Mouse (Mus musculus) heart, embryonic 16.5 days (tissue): ENCODE data around the gene Gm10153. TPM values are rescaled to one million over a fixed set of nuclear protein-coding genes. Genes with fewer than 3 reads are reported as not detected.
"Not testable (repeated sequence)": the region's sequence is repeated elsewhere in the genome, so short reads cannot be mapped to it uniquely, and the experiment has no call there.

Source experiments
- ATAC-seq: fragments of 200-750 bp; cut with Nextera tagmentation; replicated peaks from 2 replicates; pipeline ENCODE4 v1.8.0; 2017; ENCODE audit warnings: moderate number of reproducible peaks; ENCODE audit not compliant: insufficient read depth, low FRiP score; ENCODE audit errors: extremely low read depth
- H3K27ac ChIP-seq: fragments of 300-500 bp; sonication (generic); 2 replicates; pipeline ENCODE4 v1.5.1; 2014; ENCODE audit warnings: mild to moderate bottlenecking, low read length, control low read depth, moderate library complexity
- H3K27me3 ChIP-seq: fragments of 300-500 bp; sonication (generic); 2 replicates; pipeline ENCODE4 v1.6.1; 2014; ENCODE audit warnings: low read length, mixed read lengths; ENCODE audit not compliant: control insufficient read depth, insufficient read depth
- H3K36me3 ChIP-seq: fragments of 300-500 bp; sonication (generic); 2 replicates; pipeline ENCODE4 v1.6.1; 2014; ENCODE audit not compliant: control insufficient read depth, insufficient read depth
- H3K4me1 ChIP-seq: fragments of 300-500 bp; sonication (generic); 2 replicates; pipeline ENCODE4 v1.6.1; 2014; ENCODE audit warnings: low read length, mixed read lengths; ENCODE audit not compliant: control insufficient read depth, insufficient read depth
- H3K4me2 ChIP-seq: fragments of 300-500 bp; sonication (generic); 2 replicates; pipeline ENCODE4 v1.6.1; 2014; ENCODE audit warnings: low read depth, mild to moderate bottlenecking, control low read depth, low read length
- H3K4me3 ChIP-seq: fragments of 300-500 bp; sonication (generic); 2 replicates; pipeline ENCODE4 v1.5.1; 2014; ENCODE audit warnings: mild to moderate bottlenecking, control low read depth, low read length
- H3K9ac ChIP-seq: fragments of 300-500 bp; sonication (generic); 2 replicates; pipeline ENCODE4 v1.6.1; 2014; ENCODE audit warnings: low read length, control low read depth
- H3K9me3 ChIP-seq: fragments of 300-500 bp; sonication (generic); replicated peaks from 2 replicates; pipeline ENCODE4 v1.6.1; 2016; ENCODE audit warnings: low read length; ENCODE audit not compliant: control insufficient read depth
- WGBS: fragments of 180-500 bp; shearing (Covaris S2); extraction: QIAGEN DNeasy Blood & Tissue Kit; methylation state at CpG from one replicate; pipeline ENCODE4 v1.1.7; 2014; 5-methylcytosine and 5-hydroxymethylcytosine counted together
- polyA plus RNA-seq: library from polyadenylated mRNA; unstranded; fragments of >200 nt; fragmentation: Nextera tagmentation; extraction: Ambion mirVana; gene quantifications from 2 replicates; pipeline ENCODE4 v1.2.1, GENCODE M21; 2015

Gm10153 gene
- polyA plus RNA-seq, 1 experiment from 2014 or later = not detected

DNA sequence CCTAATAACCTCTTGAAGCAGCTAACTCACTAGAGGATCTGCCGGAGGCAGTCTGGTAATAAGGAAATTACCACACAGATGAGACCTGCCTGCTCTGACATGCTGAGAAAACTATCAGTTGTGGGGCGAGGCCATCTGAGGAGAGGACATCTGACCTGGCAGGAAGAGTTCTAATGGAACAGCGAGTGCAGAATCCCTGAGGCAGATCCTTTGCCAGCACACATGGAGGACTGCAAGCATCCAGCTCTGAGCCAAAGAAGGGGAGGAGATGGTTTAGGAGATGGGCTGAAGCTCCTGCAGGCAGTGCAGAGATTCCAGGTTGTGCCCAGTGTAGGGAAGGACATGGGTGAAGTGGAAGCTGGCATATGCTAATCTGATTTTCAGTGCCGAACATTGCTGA lies 38.0 kb downstream of the Gm10153 start:
- H3K4me2 ChIP-seq = no peak overlapping the region
- 79% methylated on average over 4 of the region's 4 CpGs for WGBS
- no peak for ATAC-seq

DNA sequence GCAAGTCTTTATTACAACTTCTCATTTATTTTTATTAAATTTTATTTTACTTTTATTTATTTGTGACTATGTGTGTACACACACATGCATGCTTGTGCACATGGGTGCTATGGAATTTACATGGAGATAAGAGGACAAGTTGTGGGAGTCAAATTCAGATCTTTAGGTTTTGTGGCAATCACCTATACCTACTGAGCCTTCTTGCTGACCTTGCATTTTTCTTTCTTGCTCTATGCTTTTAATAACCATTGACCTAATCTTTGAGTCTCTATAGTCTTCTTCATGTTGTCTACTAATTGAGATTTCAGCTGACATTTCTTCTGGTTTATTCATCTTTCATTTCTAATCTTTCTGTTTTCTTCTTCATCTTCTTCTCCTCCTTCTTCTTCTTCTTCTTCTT lies 41.6 kb downstream of the Gm10153 start:
- H3K4me2 ChIP-seq = no peak overlapping the region
- no peaks in the 10 kb centered on the region for H3K4me1 ChIP-seq
- H3K4me3 ChIP-seq = no peak overlapping the region
- H3K27me3 ChIP-seq = peaks cover 4% of the 10 kb centered on the region
- H3K36me3 ChIP-seq = no peaks in the 10 kb centered on the region
- H3K27ac ChIP-seq = no peak overlapping the region
- 0 out of 2 replicates have a peak, but pooled peaks cover 4% of the 10 kb centered on the region for H3K9me3 ChIP-seq
- H3K9ac ChIP-seq = no peak overlapping the region
- ATAC-seq = no peak

More for the DNA sequence above, 38.0 kb downstream of the Gm10153 start:
- no peak overlapping the region for H3K9ac ChIP-seq
- no peak overlapping the region for H3K27ac ChIP-seq
- 0 out of 2 replicates have a peak, but pooled peaks cover 4% of the 10 kb centered on the region for H3K9me3 ChIP-seq
- no peaks in the 10 kb centered on the region for H3K4me1 ChIP-seq
- H3K36me3 ChIP-seq = no peaks in the 10 kb centered on the region
- H3K4me3 ChIP-seq = no peak overlapping the region
- H3K27me3 ChIP-seq = no peaks in the 10 kb centered on the region

DNA sequence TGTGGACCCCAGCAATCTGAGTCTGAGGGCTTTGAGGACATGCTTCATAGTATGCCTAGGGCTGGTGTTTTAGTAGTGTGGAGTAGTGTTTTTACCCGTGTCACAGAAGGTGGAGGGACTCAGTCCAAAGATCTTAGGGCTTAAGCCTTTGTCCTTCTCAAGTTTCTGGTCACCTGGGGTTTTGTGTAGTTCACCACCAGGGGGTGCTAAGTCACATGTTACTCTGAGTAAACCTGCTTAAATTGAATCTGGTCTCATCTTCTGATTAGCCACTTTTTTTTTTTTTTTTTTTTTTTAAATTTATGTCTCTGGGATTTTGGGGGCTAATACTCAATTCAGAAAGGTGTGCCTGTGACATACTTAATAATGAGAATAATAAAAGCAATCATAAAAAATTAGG lies 44.2 kb downstream of the Gm10153 start:
- no peak for ATAC-seq
- Histone ChIP-seq H3K27ac (no peak overlapping the region), H3K4me2 (no peak overlapping the region), H3K36me3 (no peaks in the 10 kb centered on the region), H3K9me3 (0 out of 2 replicates have a peak, but pooled peaks cover 4% of the 10 kb centered on the region), H3K27me3 (peaks cover 4% of the 10 kb centered on the region), H3K4me3 (no peak overlapping the region), H3K4me1 (peaks cover 3% of the 10 kb centered on the region; the same call in 1 of the 2 replicates), H3K9ac (no peak overlapping the region)
- 7% methylated on average over 1 of the region's 1 CpGs for WGBS

DNA sequence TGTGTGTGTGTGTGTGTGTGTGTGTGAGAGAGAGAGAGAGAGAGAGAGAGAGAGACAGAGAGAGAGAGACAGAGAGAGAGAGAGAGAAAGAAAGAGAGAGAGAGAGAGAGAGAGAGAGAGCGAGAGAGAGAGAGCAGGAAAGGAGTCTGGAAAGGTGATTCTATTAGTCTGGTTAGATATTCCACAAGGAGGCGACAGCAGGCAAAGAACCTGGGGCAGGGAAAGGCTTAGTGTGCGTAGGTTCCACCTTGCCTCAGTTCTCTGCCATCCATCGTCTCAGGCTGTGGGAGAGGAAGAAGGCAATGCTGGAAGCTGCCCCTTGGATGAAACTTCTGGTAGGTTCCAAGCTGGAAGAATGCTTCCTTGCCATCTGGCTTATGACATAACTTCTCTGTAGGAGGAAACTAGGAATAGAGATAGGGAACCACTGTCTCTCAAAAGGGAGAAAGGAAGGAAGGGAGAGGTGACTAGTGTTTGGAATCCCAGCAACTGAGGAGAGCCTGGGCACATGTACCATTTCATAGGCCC lies 44.7 kb downstream of the Gm10153 start:
- WGBS = 39% methylated on average over 4 of the region's 4 CpGs
- Histone ChIP-seq H3K9ac (no peak overlapping the region), H3K4me3 (no peak overlapping the region), H3K36me3 (no peaks in the 10 kb centered on the region), H3K9me3 (0 out of 2 replicates have a peak, but pooled peaks cover 4% of the 10 kb centered on the region), H3K27me3 (peaks cover 4% of the 10 kb centered on the region), H3K27ac (no peak overlapping the region), H3K4me2 (no peak overlapping the region), H3K4me1 (peaks cover 3% of the 10 kb centered on the region; the same call in 1 of the 2 replicates)
- no peak for ATAC-seq

DNA sequence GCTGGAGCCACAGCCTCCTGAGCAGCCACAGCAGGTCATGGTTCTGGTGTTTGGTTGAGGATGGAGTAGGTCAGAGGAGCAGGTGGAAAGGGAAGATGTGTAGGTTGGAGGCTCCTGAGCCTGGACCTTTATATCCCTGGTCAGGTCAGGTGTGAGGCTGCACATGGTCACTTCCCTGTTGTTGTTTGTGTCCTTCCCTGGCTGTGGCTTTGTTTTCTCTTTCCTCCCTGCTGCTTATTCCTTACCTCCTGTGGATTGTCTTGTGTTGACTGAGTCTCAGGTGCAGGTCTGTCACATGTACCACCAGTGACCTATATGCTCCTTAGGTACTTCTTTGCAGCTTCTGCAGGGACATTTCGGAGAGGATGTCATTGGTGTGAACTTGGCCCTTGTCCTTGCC lies 45.7 kb downstream of the Gm10153 start, which contains the start of gene Gm45337:
TSS of gene Gm45337 (minus strand) at position 101 of the 400 bp plus-strand sequence.
- Histone ChIP-seq H3K36me3 (no peaks in the 10 kb centered on the region), H3K4me3 (no peak within 1 kb of the TSS), H3K9me3 (0 out of 2 replicates have a peak, but pooled peaks cover 4% of the 10 kb centered on the region), H3K4me2 (no peak within 1 kb of the TSS), H3K4me1 (peaks cover 3% of the 10 kb centered on the region; the same call in 1 of the 2 replicates), H3K9ac (no peak within 1 kb of the TSS), H3K27ac (no peak within 1 kb of the TSS), H3K27me3 (peaks cover 4% of the 10 kb centered on the region)
- 61% methylated on average over 1 of the region's 1 CpGs for WGBS
- no peak for ATAC-seq

DNA sequence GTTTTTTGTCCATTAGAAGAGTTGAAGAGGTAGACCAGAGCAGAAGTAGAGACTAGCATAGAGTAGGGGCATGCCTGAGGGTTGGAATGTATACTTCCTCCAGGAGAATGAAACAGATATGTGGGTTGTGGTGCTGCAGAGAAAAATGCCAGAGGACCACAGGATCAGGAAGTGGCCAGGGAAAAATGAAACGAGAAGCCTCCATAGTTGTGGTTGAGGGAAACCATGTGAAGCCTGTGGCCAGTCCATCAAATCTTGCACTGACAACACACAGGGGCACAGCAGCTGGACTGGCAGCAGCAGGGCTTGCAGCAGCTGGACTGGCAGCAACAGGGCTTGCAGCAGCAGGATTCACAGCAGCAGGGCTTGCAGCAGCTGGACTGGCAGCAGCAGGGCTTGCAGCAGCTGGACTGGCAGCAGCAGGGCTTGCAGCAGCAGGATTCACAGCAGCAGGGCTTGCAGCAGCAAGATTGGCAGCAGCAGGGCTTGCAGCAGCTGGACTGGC lies 46.6 kb downstream of the Gm10153 start:
- not testable (repeated sequence) for H3K4me2 ChIP-seq, H3K27me3 ChIP-seq, H3K9ac ChIP-seq, H3K4me3 ChIP-seq, ATAC-seq, H3K27ac ChIP-seq, H3K4me1 ChIP-seq, H3K36me3 ChIP-seq, H3K9me3 ChIP-seq
- WGBS = 19% methylated on average over 1 of the region's 1 CpGs

DNA sequence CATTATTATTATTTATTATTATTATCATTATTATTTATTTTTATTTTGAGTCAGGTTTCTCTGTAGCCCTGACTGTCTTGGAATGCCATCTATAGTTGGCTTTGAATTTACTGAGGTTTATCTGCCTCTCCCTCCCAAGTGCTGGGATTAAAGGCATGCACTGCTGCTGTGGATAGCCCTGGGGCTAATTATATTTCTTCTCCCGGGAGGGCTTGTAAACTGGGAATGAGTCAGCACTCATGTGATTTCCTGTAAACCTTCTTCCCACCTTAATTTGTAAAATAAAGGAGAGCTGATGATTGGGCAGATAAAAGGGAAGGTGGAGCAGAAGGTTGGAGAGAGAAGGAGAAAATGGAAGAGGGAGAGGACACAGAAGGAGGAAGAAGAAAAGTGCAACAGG lies 49.5 kb downstream of the Gm10153 start:
- Histone ChIP-seq H3K27ac (no peak overlapping the region), H3K4me2 (no peak overlapping the region), H3K36me3 (no peaks in the 10 kb centered on the region), H3K27me3 (peaks cover 4% of the 10 kb centered on the region), H3K4me1 (peaks cover 3% of the 10 kb centered on the region; the same call in 1 of the 2 replicates), H3K4me3 (no peak overlapping the region), H3K9ac (no peak overlapping the region), H3K9me3 (no peaks in the 10 kb centered on the region)
- no peak for ATAC-seq
- WGBS = 7% methylated on average over 1 of the region's 1 CpGs

Other genes with a start within 250 kb of the Gm10153 start
- 0.28 and 0.32 TPM in 2 replicates for gene Brsk2, start 240.6 kb downstream of the Gm10153 start, polyA plus RNA-seq
- gene Mob2, start 129.3 kb downstream of the Gm10153 start, polyA plus RNA-seq = 54.3 and 56.3 TPM in 2 replicates
- 9.3 and 11.1 TPM in 2 replicates for gene Dusp8, start 94.5 kb downstream of the Gm10153 start, polyA plus RNA-seq
- not detected in 2 replicates for gene Gm45618, start 69.7 kb downstream of the Gm10153 start, polyA plus RNA-seq
- gene Gm39115, start 54.4 kb downstream of the Gm10153 start, polyA plus RNA-seq = not detected in 2 replicates
- gene Gm45337, start 45.8 kb downstream of the Gm10153 start, polyA plus RNA-seq = not detected in 2 replicates
- not detected in 2 replicates for gene Gm29735, start 33.3 kb downstream of the Gm10153 start, polyA plus RNA-seq
- not detected in 2 replicates for gene Gm4553, start 24.6 kb downstream of the Gm10153 start, polyA plus RNA-seq
- gene Krtap5-2, start 14.4 kb downstream of the Gm10153 start, polyA plus RNA-seq = not detected in 2 replicates
- gene Krtap5-3, start 11.0 kb upstream of the Gm10153 start, polyA plus RNA-seq = not detected in 2 replicates
- not detected in 2 replicates for gene Gm7579, start 21.5 kb upstream of the Gm10153 start, polyA plus RNA-seq
- not detected in 2 replicates for gene Krtap5-5, start 39.6 kb upstream of the Gm10153 start, polyA plus RNA-seq
- not detected in 2 replicates for gene Gm40460, start 50.7 kb upstream of the Gm10153 start, polyA plus RNA-seq
- not detected in 2 replicates for gene Gm2431, start 68.0 kb upstream of the Gm10153 start, polyA plus RNA-seq
- not detected in 2 replicates for gene Gm4559, start 84.0 kb upstream of the Gm10153 start, polyA plus RNA-seq
- not detected in 2 replicates for gene Krtap5-1, start 106.7 kb upstream of the Gm10153 start, polyA plus RNA-seq
- gene Krtap5-4, start 113.2 kb upstream of the Gm10153 start, polyA plus RNA-seq = 0.18 TPM in 1 of 2 replicates, not detected in the other
- gene Ifitm10, start 183.4 kb upstream of the Gm10153 start, polyA plus RNA-seq = 4.8 and 4.9 TPM in 2 replicates
- gene Gm49369, start 192.3 kb upstream of the Gm10153 start, polyA plus RNA-seq = not detected in 2 replicates
- 470 and 482 TPM in 2 replicates for gene Ctsd, start 197.6 kb upstream of the Gm10153 start, polyA plus RNA-seq
- gene Syt8, start 244.5 kb upstream of the Gm10153 start, polyA plus RNA-seq = 0.17 and 0.32 TPM in 2 replicates